In the genomic region with DNA sequence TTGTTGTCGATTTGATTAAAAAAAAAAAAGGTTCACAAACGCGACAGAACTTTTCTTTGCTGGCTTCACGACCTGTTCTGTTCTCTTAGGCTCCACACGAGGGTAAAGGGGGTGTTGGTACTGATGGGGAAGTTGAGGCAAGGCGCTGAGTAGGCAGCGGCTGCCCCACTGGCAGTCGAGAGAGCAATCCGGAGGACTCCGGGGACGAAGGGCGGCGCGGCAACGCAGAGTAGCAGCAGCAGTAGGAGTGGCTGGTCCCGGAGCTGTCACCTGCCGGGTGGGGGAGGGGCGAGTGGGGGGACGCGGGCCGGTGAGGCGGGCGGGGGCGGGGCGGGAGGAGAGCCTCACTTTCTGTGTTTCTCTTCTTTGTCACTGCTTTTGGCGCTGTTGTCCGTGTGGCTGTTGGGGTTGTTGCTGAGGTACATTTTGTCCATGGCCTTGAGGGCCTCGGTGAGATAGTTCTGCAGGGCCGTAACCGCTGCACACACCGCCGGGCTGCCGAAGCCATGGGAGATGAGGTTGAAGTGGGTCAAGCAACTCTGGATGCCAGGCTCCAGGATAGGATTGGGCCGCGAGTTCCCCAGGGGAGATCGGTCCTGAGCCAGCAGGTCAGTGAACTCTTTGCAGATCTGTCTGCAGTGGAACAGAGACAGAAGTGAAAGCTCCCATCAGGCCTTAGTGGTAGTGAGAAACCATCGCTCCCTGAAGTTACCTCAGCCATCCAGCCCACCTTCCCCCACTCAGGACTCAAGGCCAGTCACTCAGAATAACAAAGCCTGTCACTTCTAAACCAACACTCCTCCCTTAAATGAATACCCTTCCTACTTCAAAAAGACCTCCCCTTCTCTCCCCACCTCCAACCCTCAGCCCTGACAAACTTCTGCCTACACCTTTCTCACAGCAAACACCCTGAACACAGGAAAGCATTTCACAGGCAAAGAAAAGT, we compare ENCODE assay signal across 9 mouse cellular contexts. TPM values are rescaled to one million over a fixed set of nuclear protein-coding genes. Genes with fewer than 3 reads are reported as not detected.
DNase-seq lines count a peak whose midpoint lies in the region; ATAC-seq and TF ChIP-seq lines count a peak whose summit lies in the region.
"Had no signal": no experiment of that assay in that cellular context is flagged by ENCODE, and none has a peak within 500 bp of the region (broad histone marks: within the 10 kb centered on the region; RNA-seq: fewer than 3 reads in every experiment).

No protein-coding gene starts in this region.

- peak overlapping the region; percentile 7; the same call in 1 of the 2 replicates for H3K4me3 ChIP-seq in kidney, embryonic 14.5 days (ENCODE audit: low read length)
- peak overlapping the region; percentile 39 to 46 for H3K4me3 ChIP-seq in ES-E14 (ENCODE audit: insufficient read depth in 1 of 2, low read depth in 1 of 2, low read length in 2 of 2, poor library complexity in 1 of 2, severe bottlenecking in 1 of 2)
- no peak overlapping the region for H3K4me3 ChIP-seq in embryonic facial prominence, embryonic 14.5 days (ENCODE audit: low read depth, low read length)
- no peak overlapping the region; the same call in 1 of the 2 replicates for H3K4me3 ChIP-seq in liver, embryonic 15.5 days (replicated peaks)
- no peak overlapping the region for H3K4me3 ChIP-seq in gastrocnemius, adult 2 months

- no peak overlapping the region for H3K27ac ChIP-seq in kidney, embryonic 14.5 days (ENCODE audit: low read depth, low read length)
- 0 out of 2 replicates have a peak overlapping the region, but pooled peaks have one; percentile 18 for H3K27ac ChIP-seq in ES-E14 (ENCODE audit: insufficient read depth, low read depth, low read length, poor library complexity, severe bottlenecking)
- no peak overlapping the region for H3K27ac ChIP-seq in embryonic facial prominence, embryonic 14.5 days (replicated peaks; ENCODE audit: low read depth, low read length)
- H3K27ac ChIP-seq in liver, embryonic 15.5 days (replicated peaks) = no peak overlapping the region
- H3K27ac ChIP-seq in gastrocnemius, adult 2 months = no peak overlapping the region

- 6% methylated on average over 36 of the region's 37 CpGs for WGBS in kidney, embryonic 14.5 days
- WGBS in embryonic facial prominence, embryonic 14.5 days = 12% methylated on average over 24 of the region's 37 CpGs
- 5% methylated on average over 37 of the region's 37 CpGs for WGBS in liver, embryonic 15.5 days (ENCODE audit: insufficient replicate concordance)

- H3K36me3 ChIP-seq in kidney, embryonic 14.5 days (ENCODE audit: control insufficient read depth, insufficient read depth, low read length) = no peaks in the 10 kb centered on the region
- H3K36me3 ChIP-seq in ES-E14 (ENCODE audit: control insufficient read depth, insufficient read depth, low read length, poor library complexity, severe bottlenecking) = no peaks in the 10 kb centered on the region
- H3K36me3 ChIP-seq in embryonic facial prominence, embryonic 14.5 days (ENCODE audit: control insufficient read depth, insufficient read depth, low read length) = no peaks in the 10 kb centered on the region
- H3K36me3 ChIP-seq in liver, embryonic 15.5 days (replicated peaks) = no peaks in the 10 kb centered on the region

- no peak for TF ChIP-seq CTCF in gastrocnemius, adult 2 months (IDR thresholded peaks at IDR 0.05)

- H3K27me3 ChIP-seq in kidney, embryonic 14.5 days (ENCODE audit: control insufficient read depth, insufficient read depth, low read length) = peaks cover 87% of the 10 kb centered on the region
- peaks cover 74% of the 10 kb centered on the region for H3K27me3 ChIP-seq in embryonic facial prominence, embryonic 14.5 days (replicated peaks; ENCODE audit: control insufficient read depth, insufficient read depth, low read length)
- peaks cover 95% of the 10 kb centered on the region for H3K27me3 ChIP-seq in liver, embryonic 15.5 days
- H3K27me3 ChIP-seq: Patski had no signal

- no peaks in the 10 kb centered on the region for H3K9me3 ChIP-seq in kidney, embryonic 14.5 days (ENCODE audit: control insufficient read depth, low read length)
- no peaks in the 10 kb centered on the region for H3K9me3 ChIP-seq in ES-E14 (ENCODE audit: control insufficient read depth, insufficient read depth, low read depth, low read length)
- no peaks in the 10 kb centered on the region for H3K9me3 ChIP-seq in embryonic facial prominence, embryonic 14.5 days (ENCODE audit: control insufficient read depth, low read length)
- no peaks in the 10 kb centered on the region for H3K9me3 ChIP-seq in liver, embryonic 15.5 days (replicated peaks)

- intact Hi-C loops in gastrocnemius, adult 2 months (cut with DNase I) = no loop called here

- no peak for DNase-seq in kidney, postnatal 25 days
- DNase-seq in ES-E14 (ENCODE audit: low read depth, low spot score) = peak; percentile 62
- DNase-seq in embryonic facial prominence, embryonic 14.5 days (ENCODE audit: low spot score) = no peak
- no peak for DNase-seq in gastrocnemius, adult 2 months
- DNase-seq in cerebellum, adult 9-11 months = no peak
- DNase-seq: kidney, postnatal 14 days had no signal

- no peak overlapping the region for H3K9ac ChIP-seq in kidney, embryonic 14.5 days (ENCODE audit: low read depth, low read length)
- no peak overlapping the region for H3K9ac ChIP-seq in ES-E14 (ENCODE audit: insufficient read depth, low read depth, low read length, poor library complexity, severe bottlenecking)
- H3K9ac ChIP-seq in embryonic facial prominence, embryonic 14.5 days (ENCODE audit: low read depth, low read length) = no peak overlapping the region
- no peak overlapping the region for H3K9ac ChIP-seq in liver, embryonic 15.5 days

- H3K4me2 ChIP-seq in kidney, embryonic 14.5 days (replicated peaks; ENCODE audit: low read depth, low read length) = peak overlapping the region; percentile 1
- peak overlapping the region; percentile 31 for H3K4me2 ChIP-seq in embryonic facial prominence, embryonic 14.5 days (ENCODE audit: low read depth, low read length)
- peak overlapping the region; percentile 39 for H3K4me2 ChIP-seq in liver, embryonic 15.5 days

- in situ Hi-C loops in ES-E14 (cut with MboI; ENCODE audit: low sequenced_read_pairs in 2 of 2, unreplicated experiment in 2 of 2) = no loop called here

- H3K4me1 ChIP-seq in kidney, embryonic 14.5 days (ENCODE audit: control insufficient read depth, insufficient read depth, low read length) = peaks cover 4% of the 10 kb centered on the region; the same call in 1 of the 2 replicates
- peaks cover 9 to 18% of the 10 kb centered on the region in 2 experiments; a peak in 3 of 4 replicates for H3K4me1 ChIP-seq in ES-E14 (ENCODE audit: control insufficient read depth in 2 of 2, insufficient read depth in 2 of 2, low read length in 2 of 2, poor library complexity in 1 of 2)
- H3K4me1 ChIP-seq in embryonic facial prominence, embryonic 14.5 days (ENCODE audit: control insufficient read depth, insufficient read depth, low read length) = peaks cover 5% of the 10 kb centered on the region; the same call in 1 of the 2 replicates
- H3K4me1 ChIP-seq in liver, embryonic 15.5 days (replicated peaks) = 0 out of 2 replicates have a peak, but pooled peaks cover 3% of the 10 kb centered on the region

- ATAC-seq in kidney, embryonic 14.5 days (ENCODE audit: low FRiP score, low TSS enrichment) = 0 out of 2 replicates have a peak, but pooled peaks have one; percentile 64
- ATAC-seq in embryonic facial prominence, embryonic 14.5 days (ENCODE audit: low read depth) = 0 out of 2 replicates have a peak, but pooled peaks have one; percentile 5
- ATAC-seq in liver, embryonic 15.5 days (ENCODE audit: insufficient read depth) = no peak
- ATAC-seq: Patski had no signal

TF ChIP-seq in ES-E14, 5 proteins besides CTCF, POLR2A, EP300 and RAD21:
- no peak for TF ChIP-seq ZNF384 (IDR thresholded peaks at IDR 0.05; ENCODE audit: low read depth, low read length)
- no peak for TF ChIP-seq ZC3H11A (IDR thresholded peaks at IDR 0.05; ENCODE audit: borderline replicate concordance, low read depth, low read length)
- no peak for TF ChIP-seq CHD2 (IDR thresholded peaks at IDR 0.05; ENCODE audit: low read depth, low read length)
- TF ChIP-seq MAFK (IDR thresholded peaks at IDR 0.05; ENCODE audit: insufficient read depth, low read depth, low read length) = no peak
- TF ChIP-seq HCFC1 (IDR thresholded peaks at IDR 0.05; ENCODE audit: borderline replicate concordance, insufficient read depth, low read length) = no peak

RNA-seq across cellular contexts. Expression of gene Tfap2a, which starts 21.1 kb away (rescaled TPM):
- 3.6 and 4.8 TPM in 2 replicates for polyA plus RNA-seq in kidney, embryonic 14.5 days (2014; fragmentation: Nextera tagmentation; extraction: Ambion mirVana)
- 0.16 and 0.27 TPM in 2 replicates for total RNA-seq in ES-E14 (2012; rRNA removed)
- polyA plus RNA-seq in embryonic facial prominence, embryonic 14.5 days (2014; fragmentation: Nextera tagmentation; extraction: Ambion mirVana) = 4.6 and 5.0 TPM in 2 replicates
- not detected in 2 replicates for polyA plus RNA-seq in liver, embryonic 15.5 days (2015; fragmentation: Nextera tagmentation; extraction: Ambion mirVana)
- under 1 TPM in 1 of 2 experiments, not detected in 1; 0.06 TPM for total RNA-seq in gastrocnemius, adult 2 months (2021)

Comparison
In these comparisons a context has a peak if more than half of its experiments do, and no peak if none do; other contexts are left out.
1. H3K4me3 ChIP-seq: peak in kidney, embryonic 14.5 days (single experiment) and ES-E14 (2 of 2); none in embryonic facial prominence, embryonic 14.5 days (single experiment), liver, embryonic 15.5 days (single experiment) and gastrocnemius, adult 2 months (single experiment).
2. Peak in every context shown above with its lines, with median percentiles within 50 percentile points of each other: H3K4me2 ChIP-seq.